Mouse (Mus musculus): ENCODE data around the gene Trpm8. TPM values are rescaled to one million over a fixed set of nuclear protein-coding genes. Genes with fewer than 3 reads are reported as not detected.

The Trpm8 gene
- polyA plus RNA-seq, 1 experiment from 2014 or later: not detected

DNA sequence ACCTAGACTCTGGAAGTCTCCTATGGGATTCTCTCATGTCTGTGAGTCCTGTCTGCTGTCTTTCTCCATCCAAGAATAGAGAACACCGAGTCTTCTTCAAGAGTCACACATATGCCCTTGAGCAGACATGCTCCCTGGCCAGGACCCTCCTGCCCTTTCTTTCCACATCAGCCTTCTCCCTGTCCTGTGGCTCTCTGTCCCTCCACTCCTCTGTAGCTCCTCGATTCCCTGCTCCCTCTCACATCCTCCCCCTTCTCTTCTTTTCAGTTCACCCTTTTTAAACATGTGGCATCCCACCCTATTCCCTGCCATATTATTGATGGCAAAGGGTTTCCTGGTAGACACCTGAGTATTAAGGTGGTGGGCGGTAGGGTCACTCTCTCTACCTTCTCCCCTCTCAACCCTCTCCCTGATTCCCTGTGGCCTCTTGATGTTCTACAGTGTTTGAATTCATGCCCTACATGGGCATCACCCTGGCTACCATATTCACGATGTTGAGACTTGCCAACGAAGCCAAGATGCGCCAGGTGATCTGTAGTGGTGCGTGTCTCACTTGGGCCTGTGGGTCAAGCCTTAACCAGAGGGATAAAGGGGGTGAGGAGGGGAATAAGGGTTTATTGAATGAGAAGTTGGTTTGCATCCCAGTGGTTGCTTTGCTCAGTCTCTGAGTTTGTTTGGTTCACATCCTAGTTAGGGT lies 45.5 kb upstream of the Trpm8 start:
- 63% methylated on average over 7 of the region's 7 CpGs for WGBS
- no peak overlapping the region for H3K9ac ChIP-seq (ENCODE audit: low read depth, low read length)
- H3K9me3 ChIP-seq (ENCODE audit: control insufficient read depth): peaks cover 49% of the 10 kb centered on the region
- no peak overlapping the region for H3K4me3 ChIP-seq (ENCODE audit: low read depth, low read length)
- no peak overlapping the region for H3K4me2 ChIP-seq (replicated peaks; ENCODE audit: low read depth)
- H3K36me3 ChIP-seq (ENCODE audit: control insufficient read depth, insufficient read depth): no peaks in the 10 kb centered on the region
- TF ChIP-seq CTCF (IDR thresholded peaks at IDR 0.05; ENCODE audit: low read depth): no peak
- no peak overlapping the region for H3K27ac ChIP-seq (ENCODE audit: low read depth, low read length)
- H3K27me3 ChIP-seq (replicated peaks; ENCODE audit: control insufficient read depth, insufficient read depth, low read length): no peaks in the 10 kb centered on the region
- H3K4me1 ChIP-seq (replicated peaks; ENCODE audit: control insufficient read depth, insufficient read depth, low read length): no peaks in the 10 kb centered on the region
- ATAC-seq: no peak

DNA sequence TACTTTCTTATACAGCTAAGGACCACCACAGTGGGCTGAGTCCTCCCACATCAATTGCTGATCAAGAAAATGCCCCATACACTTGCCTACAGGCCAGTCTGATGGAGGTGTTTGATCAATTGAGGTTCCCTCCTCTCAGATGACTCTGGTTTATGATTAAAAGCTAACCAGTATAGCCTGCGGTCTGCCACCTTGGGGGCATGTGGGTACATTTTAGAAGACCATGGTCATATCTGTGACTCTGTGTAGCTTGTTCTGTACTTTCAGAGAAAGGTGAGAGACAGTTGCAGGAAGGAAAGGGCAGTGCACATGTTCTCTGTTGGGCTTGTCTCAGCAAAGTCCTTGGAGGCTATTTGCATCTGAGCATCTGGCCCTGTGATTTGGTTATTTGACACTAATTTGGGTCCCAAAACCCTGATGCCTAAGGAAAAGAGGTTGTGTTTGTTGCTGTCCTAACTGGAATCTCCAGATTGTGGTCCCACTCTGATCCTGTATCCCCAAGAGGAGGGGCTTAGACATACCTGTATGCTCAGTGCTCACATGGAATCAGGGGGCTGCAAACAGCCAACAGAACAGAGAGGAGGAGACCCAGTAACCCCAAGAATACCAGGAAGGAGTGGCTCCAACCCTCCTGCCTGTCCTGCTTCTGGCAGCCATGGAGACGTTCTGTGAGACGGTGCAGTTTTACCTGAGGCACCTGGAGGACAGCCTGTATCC lies 44.6 kb upstream of the Trpm8 start:
- 56% methylated on average over 3 of the region's 3 CpGs for WGBS
- TF ChIP-seq CTCF (IDR thresholded peaks at IDR 0.05; ENCODE audit: low read depth): no peak

DNA sequence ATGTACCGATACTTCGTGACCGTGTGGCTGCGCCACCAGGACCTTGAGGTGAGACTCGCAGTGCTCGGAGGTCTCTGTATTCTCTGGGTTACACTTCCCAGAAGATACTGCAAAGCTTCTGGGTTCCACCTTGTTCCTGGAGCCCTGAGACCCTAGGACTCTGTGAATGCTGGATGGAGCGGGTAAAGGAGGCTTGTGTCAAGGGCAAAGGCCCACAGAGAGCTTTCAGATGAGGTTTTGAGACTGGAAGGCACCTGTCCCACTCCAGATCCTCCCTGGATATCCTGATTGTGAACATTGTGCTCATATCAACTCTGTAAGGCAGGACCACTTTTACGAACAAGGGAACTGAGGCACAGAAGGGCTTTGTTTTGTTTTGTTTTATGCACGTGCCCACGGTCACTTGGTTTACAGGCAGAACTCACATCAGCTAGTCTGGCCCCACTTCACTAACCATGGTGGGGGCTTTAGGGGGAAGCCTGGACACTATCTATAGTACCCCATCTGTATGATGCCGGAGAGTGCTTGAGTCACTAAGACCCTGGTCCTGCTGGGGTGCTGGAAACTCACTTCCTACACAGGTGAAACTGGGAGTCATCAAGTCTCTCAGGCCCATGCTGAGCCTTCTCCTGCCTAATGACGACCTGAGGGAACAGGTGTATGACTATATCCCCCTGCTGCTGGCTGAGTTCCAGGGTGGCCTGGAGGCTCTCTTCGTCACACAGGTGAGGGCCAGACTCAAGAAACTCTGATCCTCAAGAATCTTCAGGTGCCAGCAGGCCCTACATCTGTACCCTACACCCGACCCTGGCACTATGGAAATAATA lies 43.8 kb upstream of the Trpm8 start:
- ATAC-seq: no peak
- no peak overlapping the region for H3K27ac ChIP-seq (ENCODE audit: low read depth, low read length)
- H3K9me3 ChIP-seq (ENCODE audit: control insufficient read depth): peaks cover 52% of the 10 kb centered on the region
- no peak overlapping the region for H3K4me3 ChIP-seq (ENCODE audit: low read depth, low read length)
- no peak overlapping the region for H3K9ac ChIP-seq (ENCODE audit: low read depth, low read length)
- TF ChIP-seq CTCF (IDR thresholded peaks at IDR 0.05; ENCODE audit: low read depth): no peak
- H3K27me3 ChIP-seq (replicated peaks; ENCODE audit: control insufficient read depth, insufficient read depth, low read length): no peaks in the 10 kb centered on the region
- H3K4me2 ChIP-seq (replicated peaks; ENCODE audit: low read depth): no peak overlapping the region
- 67% methylated on average over 14 of the region's 14 CpGs for WGBS
- H3K36me3 ChIP-seq (ENCODE audit: control insufficient read depth, insufficient read depth): no peaks in the 10 kb centered on the region
- no peaks in the 10 kb centered on the region for H3K4me1 ChIP-seq (replicated peaks; ENCODE audit: control insufficient read depth, insufficient read depth, low read length)

More for the DNA sequence above, 44.6 kb upstream of the Trpm8 start:
- ATAC-seq: no peak
- Histone ChIP-seq H3K4me2 (replicated peaks; ENCODE audit: low read depth) (no peak overlapping the region), H3K4me3 (ENCODE audit: low read depth, low read length) (no peak overlapping the region), H3K27ac (ENCODE audit: low read depth, low read length) (no peak overlapping the region), H3K4me1 (replicated peaks; ENCODE audit: control insufficient read depth, insufficient read depth, low read length) (no peaks in the 10 kb centered on the region), H3K36me3 (ENCODE audit: control insufficient read depth, insufficient read depth) (no peaks in the 10 kb centered on the region), H3K9me3 (ENCODE audit: control insufficient read depth) (peaks cover 51% of the 10 kb centered on the region), H3K27me3 (replicated peaks; ENCODE audit: control insufficient read depth, insufficient read depth, low read length) (no peaks in the 10 kb centered on the region), H3K9ac (ENCODE audit: low read depth, low read length) (no peak overlapping the region)

DNA sequence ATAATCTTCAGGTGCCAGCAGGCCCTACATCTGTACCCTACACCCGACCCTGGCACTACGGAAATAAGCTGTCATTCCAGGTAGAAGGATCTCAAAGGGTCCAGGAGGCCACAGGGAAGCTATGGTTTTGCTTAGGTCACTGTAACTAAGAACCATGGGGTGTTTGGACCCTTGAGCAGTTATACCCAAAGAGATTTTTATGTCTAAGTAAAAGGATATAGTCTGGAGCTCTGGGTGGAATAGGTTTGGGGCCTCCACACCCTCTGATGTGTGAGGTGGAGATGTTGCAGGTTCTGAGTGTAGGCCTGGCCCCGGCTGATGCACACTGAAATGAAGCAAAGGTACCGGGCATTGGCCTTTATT lies 43.2 kb upstream of the Trpm8 start:
- no peaks in the 10 kb centered on the region for H3K27me3 ChIP-seq (replicated peaks; ENCODE audit: control insufficient read depth, insufficient read depth, low read length)
- no peak overlapping the region for H3K4me2 ChIP-seq (replicated peaks; ENCODE audit: low read depth)
- 61% methylated on average over 4 of the region's 4 CpGs for WGBS
- peaks cover 57% of the 10 kb centered on the region for H3K9me3 ChIP-seq (ENCODE audit: control insufficient read depth)
- no peak overlapping the region for H3K9ac ChIP-seq (ENCODE audit: low read depth, low read length)
- H3K27ac ChIP-seq (ENCODE audit: low read depth, low read length): no peak overlapping the region
- ATAC-seq: no peak
- H3K4me1 ChIP-seq (replicated peaks; ENCODE audit: control insufficient read depth, insufficient read depth, low read length): no peaks in the 10 kb centered on the region
- TF ChIP-seq CTCF (IDR thresholded peaks at IDR 0.05; ENCODE audit: low read depth): no peak
- no peaks in the 10 kb centered on the region for H3K36me3 ChIP-seq (ENCODE audit: control insufficient read depth, insufficient read depth)
- no peak overlapping the region for H3K4me3 ChIP-seq (ENCODE audit: low read depth, low read length)

DNA sequence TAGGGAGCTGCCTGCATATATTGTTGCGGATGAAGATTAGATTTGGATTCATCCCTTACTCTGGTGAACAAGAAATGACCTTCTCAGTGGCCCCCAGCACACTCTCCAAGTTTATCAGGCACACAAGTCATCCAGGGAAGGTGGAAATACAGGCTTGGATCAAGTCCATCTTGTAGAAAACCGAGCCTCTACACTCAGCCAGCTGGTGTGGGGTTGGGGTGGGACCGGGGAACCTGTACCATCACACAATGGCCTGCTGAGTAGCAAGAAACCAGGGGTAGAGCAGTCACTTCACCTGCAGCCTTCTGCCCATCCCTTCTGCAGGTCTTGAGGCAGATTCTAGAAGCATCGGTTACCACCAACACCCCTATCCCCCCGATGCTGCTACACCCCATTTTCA lies 42.8 kb upstream of the Trpm8 start:
- TF ChIP-seq CTCF (IDR thresholded peaks at IDR 0.05; ENCODE audit: low read depth): no peak
- 42% methylated on average over 5 of the region's 5 CpGs for WGBS

More for the DNA sequence above, 42.8 kb upstream of the Trpm8 start:
- ATAC-seq: no peak
- Histone ChIP-seq H3K4me1 (replicated peaks; ENCODE audit: control insufficient read depth, insufficient read depth, low read length) (no peaks in the 10 kb centered on the region), H3K27ac (ENCODE audit: low read depth, low read length) (no peak overlapping the region), H3K27me3 (replicated peaks; ENCODE audit: control insufficient read depth, insufficient read depth, low read length) (no peaks in the 10 kb centered on the region), H3K36me3 (ENCODE audit: control insufficient read depth, insufficient read depth) (no peaks in the 10 kb centered on the region), H3K9me3 (ENCODE audit: control insufficient read depth) (peaks cover 54% of the 10 kb centered on the region), H3K9ac (ENCODE audit: low read depth, low read length) (no peak overlapping the region), H3K4me2 (replicated peaks; ENCODE audit: low read depth) (no peak overlapping the region), H3K4me3 (ENCODE audit: low read depth, low read length) (no peak overlapping the region)
